In genomic region chr11:106638551-106639355, GRCm38 (mm10) we compare ENCODE assay signal across 17 mouse cellular contexts. TPM values are rescaled to one million over a fixed set of nuclear protein-coding genes. Genes with fewer than 3 reads are reported as not detected.
A peak's percentile ranks its signal among the peaks of the same experiment; 100 is the strongest.
DNase-seq lines count a peak whose midpoint lies in the region; ATAC-seq and TF ChIP-seq lines count a peak whose summit lies in the region.
"Had no signal": no experiment of that assay in that cellular context is flagged by ENCODE, and none has a peak within 500 bp of the region (broad histone marks: within the 10 kb centered on the region; RNA-seq: fewer than 3 reads in every experiment).

No protein-coding gene starts in this region.

- H3K27ac ChIP-seq in heart, embryonic 12.5 days (ENCODE audit: poor library complexity, severe bottlenecking) = peak overlapping the region; percentile 43; the same call in 1 of the 2 replicates
- no peak overlapping the region for H3K27ac ChIP-seq in heart, embryonic 11.5 days (ENCODE audit: low read depth, low read length)
- H3K27ac ChIP-seq in midbrain, embryonic 11.5 days (ENCODE audit: low read depth, low read length) = no peak overlapping the region
- no peak overlapping the region for H3K27ac ChIP-seq in midbrain, embryonic 14.5 days (replicated peaks; ENCODE audit: low read depth, low read length)
- H3K27ac ChIP-seq in forebrain, postnatal 0 days (ENCODE audit: low read depth, low read length) = peak overlapping the region; percentile 57
- H3K27ac ChIP-seq: midbrain, embryonic 10.5 days had no signal

- ATAC-seq in heart, embryonic 12.5 days (ENCODE audit: insufficient number of reproducible peaks, low FRiP score) = no peak
- no peak for ATAC-seq in heart, embryonic 11.5 days (replicated peaks; ENCODE audit: insufficient number of reproducible peaks, low FRiP score, low TSS enrichment)
- no peak for ATAC-seq in midbrain, embryonic 11.5 days (ENCODE audit: low FRiP score)
- ATAC-seq in midbrain, embryonic 14.5 days (ENCODE audit: low FRiP score, low TSS enrichment) = no peak
- peak; percentile 58 for ATAC-seq in forebrain, postnatal 0 days

- WGBS in heart, embryonic 12.5 days = 37% methylated on average over 9 of the region's 9 CpGs
- WGBS in heart, embryonic 11.5 days (ENCODE audit: insufficient replicate concordance) = 40% methylated on average over 9 of the region's 9 CpGs
- WGBS in midbrain, embryonic 11.5 days = 23% methylated on average over 9 of the region's 9 CpGs
- 37% methylated on average over 9 of the region's 9 CpGs for WGBS in midbrain, embryonic 14.5 days
- WGBS in forebrain, postnatal 0 days = 20% methylated on average over 9 of the region's 9 CpGs

- H3K36me3 ChIP-seq in heart, embryonic 12.5 days = no peaks in the 10 kb centered on the region
- H3K36me3 ChIP-seq in heart, embryonic 11.5 days (ENCODE audit: control insufficient read depth, insufficient read depth, low read length) = no peaks in the 10 kb centered on the region
- no peaks in the 10 kb centered on the region for H3K36me3 ChIP-seq in midbrain, embryonic 11.5 days (ENCODE audit: control insufficient read depth, insufficient read depth, low read length)
- no peaks in the 10 kb centered on the region for H3K36me3 ChIP-seq in midbrain, embryonic 14.5 days (ENCODE audit: control insufficient read depth, insufficient read depth, low read length)
- H3K36me3 ChIP-seq in forebrain, postnatal 0 days (ENCODE audit: insufficient read depth) = no peaks in the 10 kb centered on the region
- H3K36me3 ChIP-seq: midbrain, embryonic 10.5 days; neural tube, embryonic 15.5 days had no signal

- peaks cover 26% of the 10 kb centered on the region for H3K4me1 ChIP-seq in heart, embryonic 12.5 days (replicated peaks)
- H3K4me1 ChIP-seq in heart, embryonic 11.5 days (ENCODE audit: control insufficient read depth, insufficient read depth, low read length) = peaks cover 22% of the 10 kb centered on the region
- no peaks in the 10 kb centered on the region for H3K4me1 ChIP-seq in midbrain, embryonic 11.5 days (ENCODE audit: control insufficient read depth, insufficient read depth, low read length)
- H3K4me1 ChIP-seq in midbrain, embryonic 14.5 days (ENCODE audit: control insufficient read depth, insufficient read depth, low read length) = peaks cover 5% of the 10 kb centered on the region; the same call in 1 of the 2 replicates
- H3K4me1 ChIP-seq in forebrain, postnatal 0 days (ENCODE audit: insufficient read depth) = peaks cover 11% of the 10 kb centered on the region; the same call in 1 of the 2 replicates

- no peaks in the 10 kb centered on the region for H3K9me3 ChIP-seq in heart, embryonic 12.5 days (replicated peaks)
- no peaks in the 10 kb centered on the region for H3K9me3 ChIP-seq in heart, embryonic 11.5 days (replicated peaks; ENCODE audit: control insufficient read depth, low read length)
- no peaks in the 10 kb centered on the region for H3K9me3 ChIP-seq in midbrain, embryonic 11.5 days (ENCODE audit: control insufficient read depth, low read length)
- no peaks in the 10 kb centered on the region for H3K9me3 ChIP-seq in midbrain, embryonic 14.5 days (ENCODE audit: control insufficient read depth, low read length)
- no peaks in the 10 kb centered on the region for H3K9me3 ChIP-seq in forebrain, postnatal 0 days (ENCODE audit: low read length)
- H3K9me3 ChIP-seq: midbrain, embryonic 10.5 days; neural tube, embryonic 15.5 days had no signal

- peak; percentile 84 for DNase-seq in midbrain, embryonic 11.5 days (ENCODE audit: low spot score, missing footprints)
- DNase-seq in midbrain, embryonic 14.5 days = no peak
- peak; percentile 61 for DNase-seq in forebrain, postnatal 0 days
- DNase-seq in left cerebral cortex, postnatal 10 days (ENCODE audit: extremely low spot score in 1 of 2, low spot score in 2 of 2) = no peak
- no peak for DNase-seq in kidney, adult 8-10 months
- DNase-seq: adrenal gland, postnatal 14 days; B cell, adult 2 months; cerebellum, postnatal 10 days; embryo, embryonic 11 days; heart, adult 11 months; retina, postnatal 1 day; spleen, adult 18-20 months; thymus, postnatal 36 days had no signal

- TF ChIP-seq CTCF in forebrain, postnatal 0 days (IDR thresholded peaks at IDR 0.05; ENCODE audit: low read depth) = no peak

- no peak overlapping the region for H3K4me2 ChIP-seq in heart, embryonic 12.5 days
- no peak overlapping the region for H3K4me2 ChIP-seq in heart, embryonic 11.5 days
- no peak overlapping the region for H3K4me2 ChIP-seq in midbrain, embryonic 11.5 days
- H3K4me2 ChIP-seq in midbrain, embryonic 14.5 days (ENCODE audit: low read length) = no peak overlapping the region
- no peak overlapping the region for H3K4me2 ChIP-seq in forebrain, postnatal 0 days (ENCODE audit: low read depth)
- H3K4me2 ChIP-seq: neural tube, embryonic 15.5 days had no signal

- H3K4me3 ChIP-seq in heart, embryonic 12.5 days = no peak overlapping the region
- no peak overlapping the region for H3K4me3 ChIP-seq in heart, embryonic 11.5 days (ENCODE audit: low read depth, low read length)
- no peak overlapping the region for H3K4me3 ChIP-seq in midbrain, embryonic 11.5 days (ENCODE audit: low read depth, low read length)
- H3K4me3 ChIP-seq in midbrain, embryonic 14.5 days (replicated peaks; ENCODE audit: low read depth, low read length) = no peak overlapping the region
- H3K4me3 ChIP-seq in forebrain, postnatal 0 days (ENCODE audit: low read depth, low read length) = no peak overlapping the region
- H3K4me3 ChIP-seq: midbrain, embryonic 10.5 days; neural tube, embryonic 15.5 days had no signal

- no peak overlapping the region for H3K9ac ChIP-seq in heart, embryonic 12.5 days
- no peak overlapping the region; the same call in 1 of the 2 replicates for H3K9ac ChIP-seq in heart, embryonic 11.5 days (ENCODE audit: low read depth, low read length)
- no peak overlapping the region for H3K9ac ChIP-seq in midbrain, embryonic 11.5 days (ENCODE audit: low read length)
- no peak overlapping the region for H3K9ac ChIP-seq in midbrain, embryonic 14.5 days (replicated peaks; ENCODE audit: low read length)
- no peak overlapping the region for H3K9ac ChIP-seq in forebrain, postnatal 0 days
- H3K9ac ChIP-seq: neural tube, embryonic 15.5 days had no signal

- no peaks in the 10 kb centered on the region for H3K27me3 ChIP-seq in heart, embryonic 12.5 days (replicated peaks)
- no peaks in the 10 kb centered on the region for H3K27me3 ChIP-seq in heart, embryonic 11.5 days (ENCODE audit: control insufficient read depth, insufficient read depth, low read length)
- H3K27me3 ChIP-seq in midbrain, embryonic 11.5 days (ENCODE audit: control insufficient read depth, insufficient read depth, low read length) = no peaks in the 10 kb centered on the region
- H3K27me3 ChIP-seq in midbrain, embryonic 14.5 days (ENCODE audit: control insufficient read depth, insufficient read depth, low read length) = no peaks in the 10 kb centered on the region
- no peaks in the 10 kb centered on the region for H3K27me3 ChIP-seq in forebrain, postnatal 0 days (ENCODE audit: insufficient read depth, low read length)

- intact Hi-C loops in left cerebral cortex, postnatal 10 days (cut with DNase I) = no loop called here

RNA-seq across cellular contexts. Expression of gene Tex2, which starts 25.5 kb away (rescaled TPM):
- 19.8 and 20.2 TPM in 2 replicates for polyA plus RNA-seq in heart, embryonic 12.5 days (2016; fragmentation: Nextera tagmentation; extraction: Ambion mirVana)
- 12.3 and 14.9 TPM in 2 replicates for polyA plus RNA-seq in heart, embryonic 11.5 days (2014; fragmentation: Nextera tagmentation; extraction: Ambion mirVana)
- polyA plus RNA-seq in midbrain, embryonic 11.5 days (2014; fragmentation: Nextera tagmentation; extraction: Ambion mirVana) = 9.9 and 10.8 TPM in 2 replicates
- polyA plus RNA-seq in midbrain, embryonic 14.5 days (2014; fragmentation: Nextera tagmentation; extraction: Ambion mirVana) = 27.3 and 29.1 TPM in 2 replicates
- total RNA-seq in forebrain, postnatal 0 days (2014; rRNA removed) = 44.7 and 49.3 TPM in 2 replicates
- 17.5 and 23.0 TPM in 2 replicates for polyA plus RNA-seq in forebrain, postnatal 0 days (2015; fragmentation: Nextera tagmentation; extraction: Ambion mirVana)
- total RNA-seq in left cerebral cortex, postnatal 10 days (2021) = 10 to 100 TPM; 86.8 to 91.8 TPM

Comparison
In these comparisons a context has a peak if more than half of its experiments do, and no peak if none do; other contexts are left out.
1. H3K27ac ChIP-seq: peak in heart, embryonic 12.5 days (single experiment) and forebrain, postnatal 0 days (single experiment); none in heart, embryonic 11.5 days (single experiment), midbrain, embryonic 11.5 days (single experiment) and midbrain, embryonic 14.5 days (single experiment).
2. DNase-seq: peak in midbrain, embryonic 11.5 days (single experiment) and forebrain, postnatal 0 days (single experiment); none in midbrain, embryonic 14.5 days (single experiment), left cerebral cortex, postnatal 10 days (0 of 2) and kidney, adult 8-10 months (0 of 2).